Mouse (Mus musculus) left cerebral cortex, adult 2 months (tissue): ENCODE results near the gene Metap1. TPM values are rescaled to one million over a fixed set of nuclear protein-coding genes. Genes with fewer than 3 reads are reported as not detected.
A peak's percentile ranks its signal among the peaks of the same experiment; 100 is the strongest.

ENCODE experiments used
- DNase-seq, 2 experiments: peaks; one replicate each; pipeline ENCODE4 v3.0.0; 2021 to 2022; ENCODE audit warnings: low spot score in 2 of 2, mixed read lengths in 1 of 2; ENCODE audit errors: extremely low spot score in 1 of 2
- H3K27ac ChIP-seq: fragments of 200-600 bp; 2 replicates; pipeline ENCODE4 v1.8.1; 2022
- H3K4me3 ChIP-seq: fragments of 200-600 bp; 2 replicates; pipeline ENCODE4 v1.8.1; 2022
- CTCF ChIP-seq: fragments of 200-600 bp; IDR thresholded peaks from 2 replicates; pipeline ENCODE4 v1.8.1; 2022; ENCODE audit warnings: antibody characterized with exemption, mild to moderate bottlenecking, moderate library complexity
- intact Hi-C: fragments of 180-260 bp; cut with DNase I; formaldehyde crosslinking; loops from one replicate; pipeline ENCODE4 v1.15.1; 2025
- total RNA-seq, 2 experiments: library from RNA; stranded (reverse); gene quantifications; 2 replicates each; pipeline ENCODE4 v1.2.3; 2021

Gene Metap1
- total RNA-seq, 2 experiments from 2014 or later: 40.7 to 44.3 TPM

DNA sequence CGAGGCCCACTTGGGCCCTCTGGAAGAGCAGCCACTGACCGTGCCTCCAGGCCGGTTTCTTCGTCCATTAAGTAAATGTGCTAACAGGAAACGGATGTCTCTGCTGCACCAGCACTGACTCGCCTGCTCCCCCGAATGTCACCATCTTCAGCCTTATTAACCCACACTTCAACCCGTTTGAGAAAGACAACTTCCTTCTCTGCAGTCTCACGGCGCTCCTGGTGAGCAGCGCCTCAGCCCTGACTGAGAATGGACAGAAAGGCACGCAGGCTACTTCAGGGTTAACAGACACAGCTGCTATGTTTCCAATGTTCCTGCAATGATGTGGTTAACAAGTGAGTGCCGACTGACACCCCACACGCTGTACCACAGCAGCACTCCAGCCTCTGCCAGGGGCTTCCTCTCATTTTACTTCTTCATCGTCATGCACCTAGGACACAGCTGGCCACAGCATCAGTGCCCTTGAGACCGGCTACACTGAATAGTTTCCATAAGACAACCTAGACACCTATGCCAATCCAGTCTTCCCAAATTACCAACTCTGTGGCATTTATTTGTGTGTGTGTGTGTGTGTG lies 24.7 kb downstream of the Metap1 start:
- DNase-seq: no peak
- no peak overlapping the region for H3K27ac ChIP-seq
- intact Hi-C loops: loop anchor here (5.0 kb wide), 2 partner anchors 158 to 443 kb away; no protein-coding TSS in a partner anchor
- no peak for TF ChIP-seq CTCF
- no peak overlapping the region for H3K4me3 ChIP-seq

- no peak for DNase-seq
- intact Hi-C loops: loop anchor here (5.0 kb wide), 2 partner anchors 158 to 443 kb away; no protein-coding TSS in a partner anchor
- TF ChIP-seq CTCF: no peak
These were observed 25.5 kb downstream of the Metap1 start for GRCm38 (mm10) chr3:138463807-138464206.

GRCm38 (mm10) chr3:138463137-138463536 lies 26.2 kb downstream of the Metap1 start:
- peak; percentile 56 for TF ChIP-seq CTCF
- no peak for DNase-seq
- Histone ChIP-seq H3K27ac (no peak overlapping the region), H3K4me3 (no peak overlapping the region)
- intact Hi-C loops: loop anchor here (5.0 kb wide), 2 partner anchors 159 to 444 kb away; no protein-coding TSS in a partner anchor

More at GRCm38 (mm10) chr3:138463807-138464206, 25.5 kb downstream of the Metap1 start:
- H3K4me3 ChIP-seq: no peak overlapping the region
- H3K27ac ChIP-seq: no peak overlapping the region

DNA sequence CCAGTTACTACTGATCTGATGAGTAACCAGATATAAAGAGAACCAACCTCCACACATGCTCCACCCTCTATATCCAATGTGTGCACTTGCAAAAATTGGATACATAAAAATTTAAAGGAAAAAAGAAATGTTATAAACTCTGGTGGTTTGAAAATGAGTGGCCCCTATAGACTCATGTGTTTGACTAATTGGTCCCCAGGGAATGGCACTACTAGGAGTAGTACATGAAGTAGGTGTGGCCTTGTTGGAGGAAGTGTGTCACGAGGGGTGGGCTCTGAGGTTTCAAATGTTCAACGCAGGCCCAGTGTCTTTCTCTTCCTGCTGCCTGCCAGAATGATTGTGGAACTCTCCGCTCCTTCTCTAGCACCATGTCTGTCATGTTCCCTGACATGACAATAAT lies 27.5 kb downstream of the Metap1 start:
- Histone ChIP-seq H3K27ac (no peak overlapping the region), H3K4me3 (no peak overlapping the region)
- intact Hi-C loops: loop anchor here (5.0 kb wide), 2 partner anchors 160 to 445 kb away; no protein-coding TSS in a partner anchor
- no peak for TF ChIP-seq CTCF
- no peak for DNase-seq

DNA sequence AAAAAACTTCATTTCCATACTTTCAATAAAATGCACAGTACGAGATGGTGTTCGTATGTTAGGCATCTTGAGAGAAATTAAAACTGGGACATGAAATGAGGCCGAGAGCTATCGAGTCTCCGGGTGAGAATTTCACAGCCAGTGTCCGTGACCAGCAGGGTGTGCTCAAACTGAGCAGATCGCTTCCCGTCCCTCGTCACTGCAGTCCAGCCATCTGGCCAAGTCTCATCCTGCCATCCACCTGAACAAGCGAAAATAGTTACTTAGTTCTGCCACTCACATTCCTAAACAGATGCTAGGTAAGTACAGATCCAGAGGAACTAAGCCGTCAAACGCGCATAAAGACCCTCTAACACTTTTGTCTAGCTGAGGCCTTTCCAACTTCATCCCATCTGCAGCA lies 29.1 kb downstream of the Metap1 start:
- Histone ChIP-seq H3K27ac (no peak overlapping the region), H3K4me3 (no peak overlapping the region)
- peak in 1 of 2 experiments; percentile 35 for DNase-seq
- intact Hi-C loops: loop anchor here (5.0 kb wide), 2 partner anchors 162 to 447 kb away; no protein-coding TSS in a partner anchor
- TF ChIP-seq CTCF: peak; percentile 52

GRCm38 (mm10) chr3:138458441-138458840 lies 30.9 kb downstream of the Metap1 start:
- no peak for DNase-seq
- H3K27ac ChIP-seq: no peak overlapping the region
- no peak for TF ChIP-seq CTCF

DNA sequence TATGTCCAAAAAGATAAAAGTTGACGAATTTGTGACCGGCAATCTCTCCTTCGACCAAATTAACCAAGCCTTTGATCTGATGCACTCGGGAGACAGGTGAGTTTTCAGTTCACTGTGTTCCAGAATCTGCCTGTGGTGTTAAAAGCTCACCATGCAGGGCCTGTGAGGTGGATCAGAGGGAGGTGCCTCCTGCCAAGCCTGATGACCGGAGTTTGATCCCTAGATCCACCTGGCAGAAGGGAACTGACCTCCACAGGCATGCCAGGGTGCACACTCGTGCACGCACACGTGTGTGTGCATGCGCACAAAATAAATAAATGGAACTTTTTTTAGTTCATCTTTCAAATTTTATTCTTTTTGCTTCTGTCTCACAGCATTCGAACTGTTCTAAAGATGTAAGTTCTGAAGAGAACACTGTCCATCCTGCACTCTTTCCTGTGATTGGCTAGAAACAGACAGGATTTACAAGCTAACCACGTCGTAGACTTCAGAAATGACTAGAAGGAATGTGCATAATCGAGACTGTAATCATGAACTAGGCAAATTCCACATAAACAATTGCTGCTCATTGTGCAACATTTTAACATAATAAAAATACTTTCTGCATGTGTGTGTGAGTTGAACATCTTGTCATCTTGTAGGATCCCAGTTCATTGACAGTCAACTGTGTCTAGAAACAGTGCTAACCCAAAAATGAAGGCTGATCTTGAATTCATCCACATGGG lies 34.4 kb downstream of the Metap1 start:
- DNase-seq: no peak
- Histone ChIP-seq H3K4me3 (no peak overlapping the region), H3K27ac (no peak overlapping the region)
- no peak for TF ChIP-seq CTCF
- intact Hi-C loops: no loop called here

More at GRCm38 (mm10) chr3:138458441-138458840, 30.9 kb downstream of the Metap1 start:
- intact Hi-C loops: no loop called here
- H3K4me3 ChIP-seq: no peak overlapping the region

- intact Hi-C loops: no loop called here
- no peak for DNase-seq
- no peak overlapping the region for H3K27ac ChIP-seq
- H3K4me3 ChIP-seq: no peak overlapping the region
- TF ChIP-seq CTCF: no peak
These were observed 35.1 kb downstream of the Metap1 start for GRCm38 (mm10) chr3:138454234-138454633.

DNA sequence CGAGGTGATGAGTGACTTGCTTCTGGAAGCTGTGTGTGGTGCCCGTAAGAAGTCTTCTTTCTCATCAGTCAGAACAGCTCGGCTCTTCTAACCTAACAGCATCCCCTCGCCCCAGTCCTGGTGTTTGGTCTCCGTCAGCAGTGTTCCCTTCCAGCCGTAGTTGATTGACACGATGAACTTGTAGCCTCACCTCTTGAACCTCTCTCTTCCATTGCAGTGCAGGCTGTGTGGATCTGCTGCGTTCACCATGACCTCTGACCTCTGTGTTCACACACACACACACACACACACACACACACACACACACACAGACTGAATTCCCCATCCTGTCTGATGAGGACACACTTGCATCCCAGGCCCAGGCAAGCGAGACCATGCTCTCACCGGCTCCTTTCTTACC lies 37.1 kb downstream of the Metap1 start:
- no peak for TF ChIP-seq CTCF
- Histone ChIP-seq H3K4me3 (no peak overlapping the region), H3K27ac (no peak overlapping the region)
- no peak for DNase-seq
- intact Hi-C loops: no loop called here

- intact Hi-C loops: no loop called here
These were observed 41.0 kb downstream of the Metap1 start for GRCm38 (mm10) chr3:138448077-138448860.

GRCm38 (mm10) chr3:138443465-138443771 lies 45.9 kb downstream of the Metap1 start:
- H3K27ac ChIP-seq: peak overlapping the region; percentile 85
- no peak for TF ChIP-seq CTCF
- no peak for DNase-seq
- intact Hi-C loops: loop anchor here (1.0 to 5.0 kb wide), 3 partner anchors 46 to 764 kb away; partner anchors contain the start of genes H2afz, Metap1 and Stpg2
- peak overlapping the region; percentile 83 for H3K4me3 ChIP-seq

More at GRCm38 (mm10) chr3:138448077-138448860, 41.0 kb downstream of the Metap1 start:
- Histone ChIP-seq H3K27ac (no peak overlapping the region), H3K4me3 (no peak overlapping the region)
- no peak for DNase-seq
- no peak for TF ChIP-seq CTCF
